9 mouse cellular contexts compared by ENCODE assay signal in genomic region chr4:46989842-46990241, GRCm38 (mm10). TPM values are rescaled to one million over a fixed set of nuclear protein-coding genes. Genes with fewer than 3 reads are reported as not detected.
DNase-seq lines count a peak whose midpoint lies in the region; ATAC-seq lines count a peak whose summit lies in the region.
"Had no signal": no experiment of that assay in that cellular context is flagged by ENCODE, and none has a peak within 500 bp of the region (broad histone marks: within the 10 kb centered on the region; RNA-seq: fewer than 3 reads in every experiment).

No protein-coding gene starts in this region.

- WGBS in kidney, embryonic 14.5 days, result 2% methylated on average over 17 of the region's 17 CpGs
- WGBS in midbrain, embryonic 14.5 days, result 4% methylated on average over 17 of the region's 17 CpGs

- no peak overlapping the region for H3K4me3 ChIP-seq in kidney, embryonic 14.5 days (ENCODE audit: low read length)
- peak overlapping the region; percentile 64 for H3K4me3 ChIP-seq in midbrain, embryonic 14.5 days (replicated peaks; ENCODE audit: low read depth, low read length)

- no peaks in the 10 kb centered on the region for H3K4me1 ChIP-seq in kidney, embryonic 14.5 days (ENCODE audit: control insufficient read depth, insufficient read depth, low read length)
- peaks cover 11% of the 10 kb centered on the region; the same call in 1 of the 2 replicates for H3K4me1 ChIP-seq in midbrain, embryonic 14.5 days (ENCODE audit: control insufficient read depth, insufficient read depth, low read length)

- H3K9me3 ChIP-seq in kidney, embryonic 14.5 days (ENCODE audit: control insufficient read depth, low read length), result no peaks in the 10 kb centered on the region
- no peaks in the 10 kb centered on the region for H3K9me3 ChIP-seq in midbrain, embryonic 14.5 days (ENCODE audit: control insufficient read depth, low read length)

- H3K36me3 ChIP-seq in kidney, embryonic 14.5 days (ENCODE audit: control insufficient read depth, insufficient read depth, low read length), result no peaks in the 10 kb centered on the region
- no peaks in the 10 kb centered on the region for H3K36me3 ChIP-seq in midbrain, embryonic 14.5 days (ENCODE audit: control insufficient read depth, insufficient read depth, low read length)

- H3K4me2 ChIP-seq in kidney, embryonic 14.5 days (replicated peaks; ENCODE audit: low read depth, low read length), result no peak overlapping the region
- H3K4me2 ChIP-seq in midbrain, embryonic 14.5 days (ENCODE audit: low read length), result peak overlapping the region; percentile 86

- no peak overlapping the region for H3K9ac ChIP-seq in kidney, embryonic 14.5 days (ENCODE audit: low read depth, low read length)
- peak overlapping the region; percentile 84 for H3K9ac ChIP-seq in midbrain, embryonic 14.5 days (replicated peaks; ENCODE audit: low read length)

- ATAC-seq in kidney, embryonic 14.5 days (ENCODE audit: low FRiP score, low TSS enrichment), result no peak
- ATAC-seq in midbrain, embryonic 14.5 days (ENCODE audit: low FRiP score, low TSS enrichment), result peak; percentile 47; the same call in 1 of the 2 replicates
- no peak for ATAC-seq in erythroblast, adult 5-6 weeks (replicated peaks; ENCODE audit: low FRiP score, poor library complexity, severe bottlenecking)
- ATAC-seq: Patski had no signal

- peaks cover 55% of the 10 kb centered on the region for H3K27me3 ChIP-seq in kidney, embryonic 14.5 days (ENCODE audit: control insufficient read depth, insufficient read depth, low read length)
- H3K27me3 ChIP-seq in midbrain, embryonic 14.5 days (ENCODE audit: control insufficient read depth, insufficient read depth, low read length), result peaks cover 30% of the 10 kb centered on the region

- DNase-seq in kidney, adult 11 months, result peak; percentile 11
- peak; percentile 64 to 78 for DNase-seq in cerebellum, postnatal 4 days (ENCODE audit: low spot score in 2 of 2)
- peak; percentile 72 to 79 for DNase-seq in frontal cortex, postnatal 36 days (ENCODE audit: low spot score in 2 of 2)
- peak; percentile 76 to 87 for DNase-seq in layer of hippocampus, postnatal 14 days (ENCODE audit: low spot score in 2 of 2)
- DNase-seq in midbrain, embryonic 14.5 days, result peak; percentile 93
- peak; percentile 68 for DNase-seq in thymus, postnatal 14 days

- no peak overlapping the region for H3K27ac ChIP-seq in kidney, embryonic 14.5 days (ENCODE audit: low read depth, low read length)
- H3K27ac ChIP-seq in midbrain, embryonic 14.5 days (replicated peaks; ENCODE audit: low read depth, low read length), result peak overlapping the region; percentile 55

RNA-seq across cellular contexts. Expression of gene Gabbr2, which starts 1.8 kb away (rescaled TPM):
- polyA plus RNA-seq in kidney, embryonic 14.5 days (2014; fragmentation: Nextera tagmentation; extraction: Ambion mirVana), result 0.06 and 0.43 TPM in 2 replicates
- total RNA-seq in layer of hippocampus, postnatal 14 days (2021), result 100 to 1,000 TPM; 214 to 221 TPM
- 8.6 and 10.7 TPM in 2 replicates for polyA plus RNA-seq in midbrain, embryonic 14.5 days (2014; fragmentation: Nextera tagmentation; extraction: Ambion mirVana)
- not detected in 2 replicates for total RNA-seq in erythroblast, adult 5-6 weeks (2015; ENCODE audit: low replicate concordance)
- total RNA-seq in erythroblast, adult 5-6 weeks (2017; ENCODE audit: low replicate concordance), result 0.17 and 1.3 TPM in 2 replicates
- polyA plus RNA-seq: Patski had no signal

Comparison
In these comparisons a context has a peak if more than half of its experiments do, and no peak if none do; other contexts are left out.
1. DNase-seq: peak in every context shown above with its lines; median percentile 93 in midbrain, embryonic 14.5 days; 82 in layer of hippocampus, postnatal 14 days; 76 in frontal cortex, postnatal 36 days; 71 in cerebellum, postnatal 4 days; 68 in thymus, postnatal 14 days; 11 in kidney, adult 11 months.
2. RNA of gene Gabbr2, which starts 1.8 kb away (total RNA-seq): 214 to 221 TPM in layer of hippocampus, postnatal 14 days; 0.17 to 1.3 TPM in erythroblast, adult 5-6 weeks; every median in the first group is over 10 times any median in the second.